Mouse (Mus musculus) common myeloid progenitor, adult 5-6 weeks (primary cell): Measurements from ENCODE around the gene Plch2. TPM values are rescaled to one million over a fixed set of nuclear protein-coding genes. Genes with fewer than 3 reads are reported as not detected.

Experiments
- ATAC-seq: replicated peaks from 2 replicates; pipeline ENCODE4 v1.8.0; 2016; ENCODE audit warnings: low read depth, mild to moderate bottlenecking, moderate TSS enrichment, inconsistent platforms; ENCODE audit not compliant: poor library complexity, severe bottlenecking
- total RNA-seq: library from RNA; stranded (forward); fragments of 200-1000, 187-1606 nt; gene quantifications from 2 replicates; pipeline ENCODE4 v1.2.3, GENCODE M21; 2017

Plch2 gene
- total RNA-seq, 1 experiment from 2014 or later: not detected

- no peak for ATAC-seq
These were observed 50.3 kb downstream of the Plch2 start for GRCm38 (mm10) chr4:155006296-155006695.

DNA sequence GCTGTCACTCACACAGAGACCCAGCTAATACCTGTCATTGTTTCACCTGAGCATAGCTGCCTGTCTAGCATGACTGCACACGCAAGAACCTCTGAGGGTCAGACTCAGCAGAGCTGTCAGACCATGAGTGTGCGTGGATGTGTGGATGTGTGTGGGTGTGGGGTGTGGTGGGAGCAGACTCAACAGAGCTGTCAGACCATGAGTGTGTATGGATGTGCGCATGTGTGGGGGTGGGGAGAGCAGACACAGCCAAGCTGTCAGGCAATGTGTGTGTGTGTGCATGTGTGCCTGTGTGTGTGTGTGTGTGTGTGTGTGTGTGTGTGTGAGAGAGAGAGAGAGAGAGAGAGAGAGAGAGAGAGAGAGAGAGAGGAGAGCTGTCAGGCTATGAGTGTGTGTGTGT lies 51.3 kb downstream of the Plch2 start:
- no peak for ATAC-seq

DNA sequence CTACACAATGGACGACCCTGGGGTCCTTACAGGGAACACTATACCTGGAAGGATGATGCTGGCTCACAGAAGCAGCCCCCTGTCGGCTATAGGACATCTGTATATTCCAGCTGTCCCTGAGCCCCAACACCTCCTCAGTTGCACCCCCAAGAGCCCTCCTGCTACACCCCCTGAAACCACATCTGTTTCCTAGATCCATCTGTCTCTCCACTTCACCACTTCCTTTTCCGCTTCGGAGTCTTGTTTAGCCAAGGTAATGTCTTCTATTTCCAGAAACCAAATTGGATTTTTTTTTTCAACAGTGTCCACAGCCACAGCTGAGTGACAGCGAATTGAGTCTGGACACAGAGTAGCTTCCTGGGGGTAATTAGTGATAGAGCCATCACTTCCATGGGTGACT lies 57.2 kb downstream of the Plch2 start:
- peak; percentile 52 for ATAC-seq

GRCm38 (mm10) chr4:154996572-154997154 lies 59.9 kb downstream of the Plch2 start:
- ATAC-seq: no peak

DNA sequence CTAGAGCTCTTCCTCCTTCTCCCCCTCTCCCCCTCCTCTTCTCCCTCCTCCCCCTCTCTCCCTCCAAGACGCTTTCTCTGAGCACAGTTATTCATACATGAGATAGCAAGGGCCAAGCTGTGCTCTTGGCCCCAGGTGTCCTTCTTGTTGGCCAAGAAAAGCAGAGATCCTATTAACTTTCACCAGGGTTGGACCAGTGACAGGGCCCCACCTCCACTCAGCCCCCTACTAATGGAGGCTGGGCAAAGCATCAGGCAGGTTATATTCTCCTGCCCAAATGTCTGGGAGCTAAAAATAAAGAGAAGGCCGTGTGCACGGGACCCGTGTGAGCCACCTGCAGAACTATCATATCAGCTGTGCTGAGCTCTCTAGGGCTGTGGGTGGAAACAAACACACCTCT lies 61.7 kb downstream of the Plch2 start:
- no peak for ATAC-seq

- ATAC-seq: no peak
These were observed 69.8 kb downstream of the Plch2 start for GRCm38 (mm10) chr4:154986750-154987149.

DNA sequence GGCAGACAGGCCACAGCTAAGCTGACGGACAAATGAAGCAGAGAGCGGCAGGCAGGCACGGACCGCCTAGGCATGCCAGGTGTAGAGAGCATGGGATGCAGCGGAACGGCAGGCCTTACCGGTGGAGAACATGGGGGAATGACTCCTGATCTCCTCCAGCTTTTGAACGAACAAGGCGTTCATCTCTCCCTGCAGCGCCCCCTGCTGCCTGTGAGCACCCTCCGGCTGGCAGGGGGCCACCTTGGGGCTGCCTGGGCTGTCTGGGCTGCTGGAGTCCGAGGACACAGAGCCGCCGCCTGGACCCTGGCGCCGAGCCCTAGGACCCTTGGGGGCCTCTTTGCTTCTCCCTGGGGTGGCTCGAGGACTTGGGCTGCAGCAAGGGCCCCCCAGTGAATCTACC lies 70.5 kb downstream of the Plch2 start:
- peak; percentile 49; the same call in 1 of the 2 replicates for ATAC-seq

- no peak for ATAC-seq
These were observed 71.3 kb downstream of the Plch2 start for GRCm38 (mm10) chr4:154985151-154985777.

GRCm38 (mm10) chr4:154983767-154984166 lies 72.8 kb downstream of the Plch2 start:
- ATAC-seq: no peak

DNA sequence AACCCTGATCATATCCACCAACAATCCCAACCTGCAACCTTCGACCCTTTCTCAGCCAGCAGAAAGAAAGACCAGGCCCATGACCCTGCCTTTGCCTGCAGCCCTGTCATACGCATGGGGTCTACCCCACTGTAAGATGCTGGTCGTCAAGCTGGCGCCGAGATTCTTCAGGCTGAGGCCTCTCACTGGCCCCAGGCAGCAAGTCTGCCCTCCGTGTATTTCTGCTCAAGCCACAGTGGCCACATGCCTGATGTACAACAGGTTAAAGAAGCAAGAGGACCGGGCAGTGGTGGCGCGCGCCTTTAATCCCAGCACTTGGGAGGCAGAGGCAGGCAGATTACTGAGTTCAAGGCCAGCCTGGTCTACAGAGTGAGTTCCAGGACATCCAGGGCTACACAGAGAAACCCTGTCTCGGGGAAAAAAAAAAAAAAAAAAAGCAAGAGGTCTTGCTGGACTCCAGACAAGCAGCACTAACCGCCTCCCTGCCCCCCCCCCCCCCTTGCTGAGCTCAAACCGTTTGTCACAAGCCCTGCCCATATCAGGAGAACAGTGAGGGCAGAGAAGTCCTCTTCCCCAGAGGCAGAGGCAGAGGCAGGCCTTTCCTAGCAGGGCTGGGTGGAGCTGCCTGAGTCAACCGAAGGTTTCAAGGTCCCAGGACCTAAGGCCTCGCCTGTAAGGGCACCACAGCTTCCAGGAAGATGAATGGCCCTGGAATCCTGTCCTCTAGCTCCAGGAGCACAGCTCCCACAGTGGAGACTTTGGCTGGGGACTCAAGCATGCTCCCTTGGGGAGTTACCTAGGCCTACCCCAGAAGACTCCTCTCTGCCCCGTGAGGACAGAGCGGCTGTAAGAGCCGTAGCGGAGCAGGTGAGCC lies 74.1 kb downstream of the Plch2 start:
- ATAC-seq: no peak

- ATAC-seq: peak; percentile 69
These were observed 75.1 kb downstream of the Plch2 start for GRCm38 (mm10) chr4:154981530-154981929.

- no peak for ATAC-seq
These were observed 75.5 kb downstream of the Plch2 start for GRCm38 (mm10) chr4:154981076-154981475.

DNA sequence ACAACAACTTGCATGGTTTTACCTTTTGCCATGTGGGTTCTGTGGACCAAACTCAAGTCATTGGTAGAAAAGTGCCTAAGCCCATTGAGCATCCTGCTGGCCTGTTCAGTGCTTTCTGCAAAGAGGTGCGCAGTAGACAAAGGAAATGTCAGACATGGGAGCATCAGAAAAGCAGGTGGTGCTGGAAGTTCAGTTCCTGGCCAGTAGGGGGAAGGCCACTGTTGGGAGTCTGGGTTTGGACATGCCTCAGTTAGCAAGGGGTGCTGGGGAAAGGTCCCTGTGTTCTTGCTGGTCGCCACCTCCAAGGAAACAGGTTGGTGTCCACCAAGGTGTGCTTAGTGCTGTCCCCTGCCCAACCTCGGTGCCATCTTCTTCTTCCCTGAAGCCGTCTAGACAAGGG lies 76.5 kb downstream of the Plch2 start:
- no peak for ATAC-seq

GRCm38 (mm10) chr4:154974163-154974611 lies 82.4 kb downstream of the Plch2 start:
- no peak for ATAC-seq

DNA sequence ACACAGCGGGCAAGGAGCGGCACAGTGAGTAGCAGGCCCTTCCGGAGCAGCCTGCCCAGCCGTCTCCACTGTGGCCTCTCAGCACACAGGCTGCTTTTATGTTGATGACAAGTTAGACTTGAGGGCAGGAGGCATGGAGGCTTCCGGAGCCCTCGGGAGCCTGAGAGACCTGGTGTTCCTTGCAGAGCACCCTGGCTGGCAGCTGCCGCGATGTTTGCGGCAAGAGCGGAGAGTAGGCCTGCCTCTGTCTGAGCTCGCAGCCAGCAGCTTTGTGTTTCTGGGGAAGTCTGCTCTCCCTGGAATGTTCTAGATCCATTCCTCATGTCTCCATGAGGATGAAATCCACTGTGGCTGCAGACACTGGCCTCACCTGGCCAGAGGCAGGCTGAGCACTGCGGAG lies 84.0 kb downstream of the Plch2 start:
- no peak for ATAC-seq

DNA sequence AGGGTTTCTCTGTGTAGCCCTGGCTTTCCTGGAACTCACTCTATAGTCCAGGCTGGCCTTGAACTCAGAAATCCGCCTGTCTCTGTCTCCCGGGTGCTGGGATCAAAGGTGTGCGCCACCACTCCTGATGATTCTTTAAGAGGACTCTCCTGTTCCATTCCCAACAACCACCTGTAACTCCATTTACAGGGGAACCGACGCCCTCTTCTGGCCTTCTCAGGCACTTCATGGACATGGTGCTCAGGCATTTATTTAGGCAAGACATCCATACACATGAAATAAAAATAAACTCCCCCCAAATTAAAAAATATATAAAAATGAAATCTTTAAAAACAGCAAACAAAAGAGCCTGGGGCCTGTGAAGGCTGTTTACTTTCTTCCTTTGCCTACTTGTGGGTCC lies 89.4 kb downstream of the Plch2 start:
- ATAC-seq: no peak

DNA sequence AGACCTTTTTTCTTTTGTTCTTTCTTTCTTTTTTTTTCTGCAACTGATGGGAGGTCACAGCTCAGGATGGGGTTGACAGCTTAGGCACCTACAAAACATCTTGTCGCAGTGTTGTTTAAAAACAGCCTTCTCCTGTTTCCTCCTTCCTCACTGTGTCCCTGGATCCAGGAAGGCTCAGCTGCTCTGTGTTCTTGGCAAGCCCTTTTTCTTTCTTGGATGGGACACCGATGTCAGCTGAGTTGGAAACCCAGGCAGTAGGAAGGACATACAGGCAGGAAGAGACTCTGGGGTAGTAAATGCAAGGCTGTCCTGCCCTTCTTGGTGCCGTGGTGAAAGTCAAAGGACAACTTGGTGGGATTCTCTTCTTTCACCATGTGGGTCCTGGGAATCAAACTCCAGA lies 90.7 kb downstream of the Plch2 start:
- ATAC-seq: no peak

DNA sequence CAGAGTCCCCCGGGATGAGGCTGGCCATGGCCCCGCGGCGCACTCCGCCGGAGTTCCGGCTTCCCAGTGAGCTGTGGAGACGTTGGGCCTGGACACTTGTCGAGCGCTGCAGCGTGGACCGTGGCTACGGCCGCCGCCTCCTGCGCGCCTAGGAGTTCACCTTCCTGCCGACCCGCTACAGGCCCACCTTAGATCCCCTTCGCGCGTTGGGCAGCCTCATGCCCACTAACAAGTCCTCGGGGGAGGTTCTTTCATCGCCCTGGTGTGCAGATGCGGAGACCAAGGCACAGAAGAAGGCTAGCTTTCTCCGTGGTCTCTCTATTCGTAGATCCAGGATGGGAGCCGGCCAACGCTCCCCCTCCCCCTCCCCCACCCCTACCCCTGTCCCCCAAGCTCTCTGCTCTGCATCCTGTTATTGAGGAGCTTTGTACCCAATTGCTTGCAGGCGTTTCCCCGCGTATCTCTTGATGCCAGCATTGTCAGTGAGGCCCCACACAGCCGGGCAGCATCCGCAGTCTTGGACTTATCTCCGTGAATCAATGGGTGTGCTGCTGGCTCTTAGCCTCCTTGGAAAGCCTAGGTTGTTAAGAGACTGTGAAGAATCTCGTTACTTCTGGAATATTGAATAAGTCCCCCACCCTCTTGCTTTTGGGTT lies 91.9 kb downstream of the Plch2 start:
- ATAC-seq: peak; percentile 16; the same call in 1 of the 2 replicates

- peak; percentile 67 for ATAC-seq
These were observed 92.5 kb downstream of the Plch2 start, which contains the start of gene Pank4 for GRCm38 (mm10) chr4:154963901-154964580. Pank4 (plus strand) TSS chr4:154964123.
